Mouse (Mus musculus) cerebellum, adult 2 months (tissue): ENCODE results near the gene Lamtor4.

Experiments used
- CTCF ChIP-seq: fragments of 200-500 bp; IDR thresholded peaks from 2 replicates; pipeline ENCODE4 v1.5.1; 2011; ENCODE audit warnings: low read depth, mild to moderate bottlenecking, control low read depth, low read length, moderate library complexity, borderline replicate concordance; ENCODE audit not compliant: insufficient read depth
- POLR2A ChIP-seq: fragments of 200-500 bp; IDR thresholded peaks from 2 replicates; pipeline ENCODE4 v1.6.1; 2011; ENCODE audit warnings: low read length, control low read depth, borderline replicate concordance; ENCODE audit not compliant: insufficient read depth

DNA sequence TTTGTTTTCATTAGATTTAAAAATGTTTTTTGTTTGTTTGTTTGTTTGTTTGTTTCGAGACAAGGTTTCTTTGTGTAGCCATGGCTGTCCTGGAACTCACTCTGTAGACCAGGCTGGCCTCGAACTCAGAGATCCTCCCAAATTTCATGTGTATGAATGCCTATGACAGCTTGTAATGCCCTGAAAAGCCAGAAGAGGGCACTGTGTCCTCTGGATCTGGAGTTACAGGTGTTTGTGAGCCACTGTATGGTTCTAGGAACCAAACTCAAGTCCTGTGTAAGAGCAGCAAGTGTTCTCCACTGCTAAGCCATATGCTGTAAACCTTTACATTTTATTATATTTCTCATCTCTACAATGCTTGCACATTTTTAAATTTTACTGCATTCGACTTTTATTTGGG is 32.6 kb downstream of the Lamtor4 start:
- TF ChIP-seq POLR2A (no peak), CTCF (no peak)
